Mouse (Mus musculus) myocyte (in vitro differentiated cells): ENCODE measurements around the gene Mybph.

Experiments used
- MYOG ChIP-seq, 3 experiments: IDR thresholded peaks; one replicate each; pipeline ENCODE4 v1.6.1; 2011; ENCODE audit warnings: control low read depth in 2 of 3, low read depth in 2 of 3, mild to moderate bottlenecking in 2 of 3; ENCODE audit not compliant: insufficient read length in 2 of 3, control insufficient read depth in 1 of 3, insufficient read depth in 1 of 3
- POLR2A ChIP-seq: IDR thresholded peaks from one replicate; pipeline ENCODE4 v1.6.1; 2011; ENCODE audit warnings: low read depth, mild to moderate bottlenecking, control low read depth, moderate library complexity; ENCODE audit not compliant: insufficient read length
- REST ChIP-seq: IDR thresholded peaks from one replicate; pipeline ENCODE4 v1.6.1; 2011; ENCODE audit warnings: mild to moderate bottlenecking, control low read depth, moderate library complexity; ENCODE audit not compliant: insufficient read depth, insufficient read length
- TCF12 ChIP-seq: IDR thresholded peaks from one replicate; pipeline ENCODE4 v1.6.1; 2011; ENCODE audit warnings: mild to moderate bottlenecking, control low read depth; ENCODE audit not compliant: poor library complexity, insufficient read depth, severe bottlenecking

DNA sequence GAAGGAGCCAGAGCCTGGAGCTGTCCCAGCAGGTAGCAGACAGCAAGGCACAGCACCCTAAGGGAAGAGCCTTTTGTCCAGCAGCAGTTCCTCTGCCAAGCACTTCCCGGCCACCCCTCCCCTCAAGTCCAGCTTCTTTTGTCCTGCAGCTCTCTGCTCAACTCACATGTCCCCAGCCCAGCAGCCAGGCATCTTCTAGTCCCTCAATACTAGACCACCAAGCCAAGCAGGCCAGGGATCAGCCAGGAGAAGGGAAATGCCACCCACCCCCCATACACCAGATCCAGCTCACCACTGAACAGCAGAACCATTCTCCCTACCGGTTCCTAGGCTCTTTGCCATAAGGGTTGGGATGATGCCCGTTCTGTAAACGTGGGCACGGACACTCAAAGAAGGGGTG is 26.4 kb downstream of the Mybph start:
- TF ChIP-seq POLR2A: no peak
- no peak for TF ChIP-seq REST
- no peak for TF ChIP-seq TCF12
- TF ChIP-seq MYOG (IDR thresholded peaks at IDR 0.05; ENCODE audit: control insufficient read depth in 1 of 3, insufficient read depth in 1 of 3, insufficient read length in 2 of 3, low read depth in 2 of 3): no peak
